ENCODE assay signal across 21 mouse cellular contexts in genomic region chr11:63911001-63911400, GRCm38 (mm10).
"Had no signal": no experiment of that assay in that cellular context is flagged by ENCODE, and none has a peak within 500 bp of the region (broad histone marks: within the 10 kb centered on the region; RNA-seq: fewer than 3 reads in every experiment).

No protein-coding gene starts in this region.

- H3K9ac ChIP-seq: limb, embryonic 13.5 days; liver, embryonic 14.5 days; liver, postnatal 0 days; lung, embryonic 14.5 days; neural tube, embryonic 13.5 days; stomach, embryonic 15.5 days had no signal

- H3K4me2 ChIP-seq: limb, embryonic 13.5 days; liver, embryonic 11.5 days; lung, embryonic 14.5 days; neural tube, embryonic 13.5 days; stomach, embryonic 15.5 days had no signal

- H3K36me3 ChIP-seq: limb, embryonic 13.5 days; neural tube, embryonic 13.5 days; stomach, embryonic 15.5 days had no signal

- H3K9me3 ChIP-seq: limb, embryonic 13.5 days; neural tube, embryonic 13.5 days; stomach, embryonic 15.5 days had no signal

- H3K27ac ChIP-seq: limb, embryonic 13.5 days; liver, embryonic 14.5 days; macrophage; neural tube, embryonic 13.5 days; stomach, embryonic 15.5 days had no signal

- H3K4me3 ChIP-seq: limb, embryonic 13.5 days; myocyte; neural tube, embryonic 13.5 days; stomach, embryonic 15.5 days had no signal

- DNase-seq: kidney, adult 18-20 months; kidney, adult 9 months; kidney, postnatal 14 days; kidney, postnatal 4 days; left cerebral cortex, postnatal 4 days; liver, postnatal 0 days; lung, embryonic 14.5 days; midbrain, embryonic 14.5 days; retina, postnatal 1 day; right cerebral cortex, postnatal 25 days; spleen, adult 18-20 months; thymus, adult 18-20 months; thymus, postnatal 36 days had no signal

- ATAC-seq: liver, postnatal 0 days; lung, postnatal 0 days had no signal

- H3K27me3 ChIP-seq: stomach, embryonic 15.5 days had no signal
